Mouse (Mus musculus) left cerebral cortex, adult 6 months (tissue): ENCODE results near the gene Dnase1l3. TPM values are rescaled to one million over a fixed set of nuclear protein-coding genes. Genes with fewer than 3 reads are reported as not detected.

Experiments used
- long read RNA-seq, 2 experiments: library from polyadenylated mRNA; unstranded; transcript quantifications; one replicate each; pipeline ENCODE4 v2.0.0; 2019 to 2020
- polyA plus RNA-seq: library from polyadenylated mRNA; unstranded; fragments of <200 nt; fragmentation: Nextera tagmentation; gene quantifications from 2 replicates; pipeline ENCODE4 v1.2.3, GENCODE M21; 2021

Gene Dnase1l3
- 0.13 and 0.20 TPM in 2 replicates for polyA plus RNA-seq
- long read RNA-seq, experiment 1, partial matches to known transcripts: 0 of 1 reads
- long read RNA-seq, experiment 1, other reads (novel, unspliced or antisense): 1 of 1 reads
- long read RNA-seq, experiment 2: 0 reads

GRCm38 (mm10) chr14:7994271-7994767 lies at the start of gene Dnase1l3:
Dnase1l3 (minus strand) TSS chr14:7994573.

DNA sequence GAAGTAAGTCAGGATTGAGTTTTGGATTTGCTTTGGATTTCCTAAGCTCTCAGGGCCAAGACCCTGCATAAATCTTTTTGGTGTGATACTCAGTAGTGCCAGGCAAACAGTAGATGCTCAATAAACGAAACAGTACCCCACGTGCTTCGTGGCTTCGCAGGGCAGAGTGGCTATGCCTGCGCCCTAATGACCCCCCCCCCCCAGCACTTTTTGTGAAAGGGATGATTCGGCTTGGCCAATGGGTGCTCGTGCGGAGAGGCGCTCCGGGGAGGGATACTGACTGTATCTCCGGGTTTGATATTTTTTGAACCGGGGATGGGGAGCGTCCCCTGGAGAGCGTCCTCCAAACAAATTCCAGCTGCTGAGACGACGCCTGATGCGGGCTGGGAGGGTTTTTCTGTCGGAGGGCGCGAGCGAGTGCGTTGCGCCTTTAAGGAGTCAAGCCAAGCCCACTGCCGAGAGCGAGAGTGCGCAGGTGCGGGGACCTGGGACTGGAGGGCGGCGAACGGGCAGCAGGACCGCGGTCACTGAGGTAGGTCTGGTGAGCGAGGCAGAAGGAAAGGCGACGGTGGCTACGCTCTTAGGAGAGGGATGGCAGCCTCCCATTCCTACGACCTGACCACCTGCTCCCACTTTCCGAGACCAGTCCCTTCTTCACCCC lies 8.2 kb upstream of the Dnase1l3 start, which contains the start of gene Abhd6:
Gene Abhd6 (plus strand): TSS at position 471 of the 661 bp plus-strand sequence.

GRCm38 (mm10) chr14:7957049-7957448 lies 37.3 kb downstream of the Dnase1l3 start, which contains the start of gene Gm45521:
Gm45521 (plus strand) TSS chr14:7957288.

Other genes with a start within 250 kb of the Dnase1l3 start
- gene Gm26661, start 203.0 kb downstream of the Dnase1l3 start, polyA plus RNA-seq: not detected in 2 replicates
- gene Flnb, start 176.6 kb downstream of the Dnase1l3 start, polyA plus RNA-seq: 1.2 TPM in 2 replicates
- gene Gm45521, start 37.3 kb downstream of the Dnase1l3 start, polyA plus RNA-seq: not detected in 2 replicates
- gene Abhd6, start 8.3 kb upstream of the Dnase1l3 start, polyA plus RNA-seq: 79.0 and 99.0 TPM in 2 replicates
- gene Rpp14, start 85.8 kb upstream of the Dnase1l3 start, polyA plus RNA-seq: 30.9 and 39.3 TPM in 2 replicates
- gene Pxk, start 103.6 kb upstream of the Dnase1l3 start, polyA plus RNA-seq: 14.6 and 19.8 TPM in 2 replicates
- 166 and 172 TPM in 2 replicates for gene Pdhb, start 178.5 kb upstream of the Dnase1l3 start, polyA plus RNA-seq
- 15.6 and 43.4 TPM in 2 replicates for gene Kctd6, start 219.6 kb upstream of the Dnase1l3 start, polyA plus RNA-seq